Mouse (Mus musculus) mature B cell (primary cell): ENCODE measurements around the gene Hnrnpa3.

Experiments
- in situ Hi-C: fragments of 300-500 bp; cut with MboI; formaldehyde crosslinking; loops from 2 replicates; pipeline ENCODE4 v1.14.3; 2019

Gene Hnrnpa3

DNA sequence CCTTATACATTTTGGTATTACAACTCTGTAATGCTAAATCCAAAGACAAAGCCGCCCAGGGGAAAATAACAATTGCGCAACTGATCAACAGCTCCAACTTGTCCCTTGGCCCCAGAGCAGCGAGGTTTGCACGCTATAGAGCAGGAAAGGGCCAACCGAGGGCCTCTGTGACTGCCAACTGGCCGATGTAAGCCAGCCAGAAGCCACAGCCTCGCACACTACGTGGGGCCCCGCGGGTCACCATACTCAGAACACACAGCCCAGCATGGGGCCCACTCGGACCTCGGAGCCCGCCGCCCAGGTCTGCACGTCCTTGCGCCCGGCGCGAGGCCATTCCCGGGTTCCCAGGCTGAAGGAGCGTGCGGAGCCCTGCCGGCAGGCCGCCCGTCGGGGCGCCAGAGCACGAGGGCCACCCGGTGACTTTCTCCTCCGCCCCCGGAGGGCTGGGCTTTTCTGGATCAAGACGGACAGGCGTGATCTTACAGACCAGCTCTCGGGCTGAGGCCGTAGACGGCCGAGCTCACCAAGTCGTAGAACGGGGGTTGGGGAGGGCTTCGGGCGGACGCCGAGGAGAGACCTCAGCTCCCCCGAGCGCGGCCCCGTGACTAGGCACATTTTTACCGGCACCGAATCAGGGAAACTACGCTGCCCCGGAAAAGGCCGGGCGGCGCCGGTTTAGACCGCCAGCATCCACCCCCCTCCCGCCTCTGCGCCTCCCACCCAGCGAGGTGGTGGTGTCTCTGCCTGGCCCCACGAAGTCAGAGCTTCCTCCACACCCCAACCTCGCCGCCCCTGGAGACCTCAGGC lies 44.5 kb downstream of the Hnrnpa3 start:
- in situ Hi-C loops, result no loop called here

DNA sequence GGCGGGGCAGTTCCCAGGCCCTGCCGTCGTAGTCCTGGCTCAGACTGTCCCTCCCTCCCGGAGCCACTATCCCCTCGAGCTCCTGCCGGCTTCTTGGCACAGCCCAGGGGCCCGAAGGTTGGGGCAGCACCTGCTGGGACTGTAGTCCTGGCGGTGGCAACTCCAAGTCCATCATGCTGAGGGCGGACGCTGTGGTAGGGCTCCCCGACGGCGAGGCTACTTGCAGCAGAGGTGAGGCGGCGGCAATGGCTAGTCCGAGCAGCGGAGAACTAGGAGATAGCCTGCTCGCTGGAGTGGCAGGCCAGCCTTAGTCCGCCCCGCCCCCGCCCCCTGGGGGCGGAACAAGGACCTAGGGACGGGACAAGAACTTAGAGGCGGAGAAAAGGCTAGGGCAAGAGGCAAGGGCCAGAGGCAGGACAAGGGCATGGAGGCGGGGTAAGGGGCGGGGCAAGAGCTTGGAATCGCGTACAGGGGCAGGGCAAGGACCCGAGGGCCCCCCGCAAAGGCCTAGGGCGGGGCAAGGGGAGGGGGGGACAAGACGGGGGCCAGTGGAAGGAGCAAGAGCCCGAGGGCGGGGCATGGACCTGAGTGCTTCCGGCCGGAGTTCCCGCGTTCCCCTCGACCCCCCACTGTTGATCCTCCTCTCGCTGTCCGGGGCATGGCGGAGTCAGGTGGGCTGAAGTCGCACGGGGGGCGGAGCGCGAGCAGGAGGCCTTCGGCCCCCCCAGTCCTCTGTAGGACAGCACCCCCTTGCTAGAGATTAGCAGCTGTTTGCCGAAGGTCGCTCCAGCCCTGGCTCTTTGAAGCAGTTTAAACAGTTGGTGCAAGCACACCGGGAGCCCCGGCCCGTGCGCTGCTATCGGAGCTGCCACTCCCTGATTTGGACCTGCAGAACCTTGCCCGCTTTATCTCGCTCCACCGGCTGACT lies 45.4 kb downstream of the Hnrnpa3 start, which contains the start of gene Nfe2l2:
Nfe2l2 (minus strand) TSS at position 408 of the 928 bp plus-strand sequence.
- in situ Hi-C loops, result no loop called here

DNA sequence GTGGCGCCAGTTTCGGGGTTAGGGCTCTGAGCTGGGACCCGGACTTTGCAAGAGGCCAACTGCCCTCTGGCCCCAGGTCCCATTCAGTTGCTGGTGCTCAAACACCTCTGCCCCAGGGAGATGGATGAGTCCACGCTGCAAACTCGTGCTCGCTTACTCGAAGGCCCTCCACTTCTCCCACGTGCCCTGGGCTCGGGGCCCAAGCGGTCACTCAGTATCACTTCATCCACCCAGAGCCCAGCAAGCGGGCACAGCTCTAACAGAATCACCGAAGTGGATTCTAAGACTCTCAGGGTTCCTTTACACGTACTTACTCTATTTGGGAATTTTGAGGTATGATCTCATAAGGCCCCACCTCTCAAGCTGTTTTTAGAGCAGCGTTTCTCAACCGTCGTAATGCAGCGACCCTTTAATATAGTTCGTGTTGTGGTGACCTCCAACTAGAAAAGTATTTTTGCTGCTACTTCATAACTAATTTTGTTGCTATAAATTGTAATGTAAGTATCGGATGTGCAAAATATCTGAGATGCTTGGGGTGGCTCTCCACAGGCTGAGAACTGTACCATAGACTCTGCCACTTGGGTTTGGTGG lies 46.2 kb downstream of the Hnrnpa3 start:
- in situ Hi-C loops, result no loop called here

DNA sequence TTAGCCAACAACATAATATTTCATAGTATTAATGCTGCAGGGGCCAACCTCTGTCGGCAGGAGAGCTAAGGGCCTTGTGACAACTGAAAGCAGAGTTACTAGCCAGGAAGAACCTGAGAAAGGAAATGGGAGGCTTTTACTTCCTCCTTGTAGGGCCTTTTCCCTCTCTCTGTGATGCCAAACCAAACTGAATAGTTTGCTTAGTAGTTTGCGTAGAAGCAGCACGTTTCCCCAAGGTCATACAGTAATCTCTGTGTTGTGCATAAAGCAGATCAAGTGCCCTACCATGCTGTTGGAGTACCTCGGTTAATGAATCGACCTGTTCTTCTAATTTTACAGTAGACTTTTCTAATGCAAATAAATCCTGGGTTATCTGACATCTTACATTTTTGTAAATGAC lies 47.4 kb downstream of the Hnrnpa3 start:
- in situ Hi-C loops, result no loop called here

DNA sequence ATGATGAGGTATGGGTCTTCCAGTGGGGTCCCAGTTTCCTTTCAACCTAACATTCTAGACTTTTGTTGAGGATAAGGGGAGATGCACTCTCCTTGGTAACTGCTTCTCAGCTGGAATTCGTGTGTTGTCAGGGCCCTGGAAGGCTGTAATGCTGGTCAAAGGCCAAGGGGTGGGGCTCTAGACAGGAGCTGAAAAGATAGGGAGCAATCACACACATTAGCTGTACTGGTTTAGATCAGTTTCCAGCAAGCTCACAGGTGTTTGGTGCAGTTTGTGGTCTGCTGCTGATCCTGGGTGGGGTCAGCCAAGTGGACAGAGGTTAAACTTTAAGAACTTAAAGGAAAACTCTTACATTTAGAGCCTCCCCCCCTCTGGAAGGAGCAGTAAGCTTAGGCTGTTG lies 48.4 kb downstream of the Hnrnpa3 start:
- in situ Hi-C loops, result no loop called here

DNA sequence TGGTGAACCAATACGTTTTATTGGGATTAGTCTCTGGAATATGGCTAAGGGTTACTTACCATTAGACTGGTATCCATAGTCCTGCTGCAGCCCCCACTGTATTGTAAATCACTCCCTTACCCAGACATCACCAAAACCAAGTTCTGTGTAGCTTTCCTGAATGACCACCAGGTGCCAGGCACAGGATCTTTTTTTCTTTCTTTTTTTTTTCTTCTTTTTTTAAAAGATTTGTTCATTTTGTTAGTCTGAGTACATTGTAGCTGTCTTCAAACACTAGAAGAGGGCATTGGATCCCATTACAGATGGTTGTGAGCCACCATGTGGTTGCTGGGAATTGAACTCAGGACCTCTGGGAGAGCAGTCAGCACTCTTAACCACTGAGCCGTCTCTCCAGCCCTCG lies 54.0 kb downstream of the Hnrnpa3 start:
- in situ Hi-C loops, result no loop called here

DNA sequence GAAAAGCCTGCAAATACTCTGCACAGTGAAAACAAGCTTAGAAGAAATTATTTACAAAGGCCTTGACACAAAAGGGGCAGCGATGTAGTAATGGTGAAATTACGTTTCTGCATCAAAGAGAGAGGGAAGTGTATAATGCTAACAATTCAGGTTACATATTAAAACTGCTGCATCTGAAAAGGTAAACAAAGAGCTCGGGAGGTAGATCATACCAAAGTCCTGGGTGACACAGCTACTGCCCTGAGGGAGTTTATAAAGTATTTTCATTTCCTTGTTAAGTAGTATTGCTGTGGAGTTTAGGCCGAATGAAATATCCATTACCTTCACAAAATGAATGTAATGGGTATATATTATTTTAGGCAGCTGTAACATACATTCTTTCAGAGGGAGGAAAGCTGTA lies 55.7 kb downstream of the Hnrnpa3 start:
- in situ Hi-C loops, result no loop called here

DNA sequence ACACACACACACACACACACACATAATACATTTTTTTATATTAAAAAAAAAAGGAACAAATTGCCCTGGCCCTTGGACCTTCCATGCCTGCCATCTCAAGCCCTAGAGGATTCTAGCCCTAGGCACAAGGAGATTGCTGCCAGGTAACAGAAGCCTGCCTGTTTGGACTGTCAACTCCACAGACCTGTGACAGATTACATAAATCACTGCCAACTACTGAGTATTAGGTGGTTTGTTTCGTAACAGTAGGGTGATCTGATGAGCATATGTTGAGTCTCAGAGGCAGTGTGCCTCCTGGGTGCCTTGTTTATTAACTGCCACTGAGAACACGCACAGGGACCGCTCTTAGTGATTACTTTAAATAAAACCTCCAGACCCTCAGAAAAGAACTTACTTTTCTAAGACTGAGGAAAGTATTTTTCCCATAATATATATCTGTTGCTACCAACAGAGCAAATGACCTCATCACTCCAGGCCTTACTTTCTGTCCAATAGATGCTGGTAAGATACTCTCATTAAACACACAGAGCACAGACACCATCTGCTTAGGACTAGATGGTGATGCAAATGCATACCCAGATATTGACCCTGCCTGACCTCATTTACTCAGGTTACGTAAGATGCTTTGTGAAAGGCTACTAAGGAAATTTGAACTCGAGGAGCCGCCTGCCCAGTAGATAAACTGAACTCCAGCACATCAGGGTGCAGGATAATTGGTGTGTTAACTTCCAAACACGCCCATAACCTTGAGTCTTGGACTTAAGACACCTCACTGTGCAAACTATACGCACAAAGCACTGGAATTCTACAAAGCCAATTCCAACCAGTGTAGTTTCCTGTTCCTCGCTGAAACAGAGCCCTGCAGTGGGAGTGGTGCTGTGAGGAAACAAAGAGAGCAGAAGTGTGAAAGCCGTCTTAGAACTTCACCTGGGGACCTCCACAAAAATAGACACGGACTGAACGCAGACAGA lies 57.3 kb downstream of the Hnrnpa3 start:
- in situ Hi-C loops, result no loop called here
